ENCODE assay signal across 18 mouse cellular contexts in genomic region chr17:31871968-31872825, GRCm38 (mm10). TPM values are rescaled to one million over a fixed set of nuclear protein-coding genes. Genes with fewer than 3 reads are reported as not detected.
DNase-seq lines count a peak whose midpoint lies in the region; ATAC-seq and TF ChIP-seq lines count a peak whose summit lies in the region.
"Had no signal": no experiment of that assay in that cellular context is flagged by ENCODE, and none has a peak within 500 bp of the region (broad histone marks: within the 10 kb centered on the region; RNA-seq: fewer than 3 reads in every experiment).

No protein-coding gene starts in this region.

- H3K9me3 ChIP-seq in forebrain, embryonic 11.5 days (ENCODE audit: control insufficient read depth, low read length), result no peaks in the 10 kb centered on the region
- H3K9me3 ChIP-seq in forebrain, embryonic 12.5 days, result no peaks in the 10 kb centered on the region
- H3K9me3 ChIP-seq in liver, postnatal 0 days (ENCODE audit: low read length), result no peaks in the 10 kb centered on the region
- H3K9me3 ChIP-seq in liver, embryonic 11.5 days (ENCODE audit: control insufficient read depth, low read length), result no peaks in the 10 kb centered on the region
- H3K9me3 ChIP-seq in stomach, postnatal 0 days (ENCODE audit: control insufficient read depth, low read length), result no peaks in the 10 kb centered on the region
- H3K9me3 ChIP-seq: forebrain, embryonic 15.5 days; hindbrain, embryonic 10.5 days; limb, embryonic 13.5 days; midbrain, embryonic 10.5 days had no signal

- WGBS in forebrain, embryonic 11.5 days, result 87% methylated on average over 14 of the region's 14 CpGs
- 84% methylated on average over 14 of the region's 14 CpGs for WGBS in forebrain, embryonic 12.5 days
- WGBS in liver, postnatal 0 days (ENCODE audit: insufficient replicate concordance), result 63% methylated on average over 14 of the region's 14 CpGs
- WGBS in liver, embryonic 11.5 days, result 68% methylated on average over 14 of the region's 14 CpGs
- WGBS in thymus, adult 2 months, result 74% methylated on average over 14 of the region's 14 CpGs
- WGBS in stomach, postnatal 0 days, result 54% methylated on average over 14 of the region's 14 CpGs

- no peak overlapping the region for H3K4me3 ChIP-seq in forebrain, embryonic 11.5 days (ENCODE audit: low read depth, low read length)
- no peak overlapping the region for H3K4me3 ChIP-seq in forebrain, embryonic 12.5 days (replicated peaks)
- no peak overlapping the region for H3K4me3 ChIP-seq in liver, postnatal 0 days (ENCODE audit: low read depth, low read length)
- H3K4me3 ChIP-seq in liver, embryonic 11.5 days (ENCODE audit: low read depth, low read length), result no peak overlapping the region
- H3K4me3 ChIP-seq in thymus, adult 2 months (ENCODE audit: control insufficient read depth, insufficient read depth, low read length), result no peak overlapping the region
- no peak overlapping the region for H3K4me3 ChIP-seq in stomach, postnatal 0 days (ENCODE audit: low read depth, low read length)
- H3K4me3 ChIP-seq: forebrain, embryonic 15.5 days; hindbrain, embryonic 10.5 days; limb, embryonic 13.5 days; midbrain, embryonic 10.5 days had no signal

- no peak for TF ChIP-seq EP300 in liver, postnatal 0 days (IDR thresholded peaks at IDR 0.05; ENCODE audit: low read depth)
- no peak for TF ChIP-seq EP300 in stomach, postnatal 0 days (optimal IDR thresholded peaks at IDR 0.05)

- no peak overlapping the region for H3K27ac ChIP-seq in forebrain, embryonic 11.5 days (ENCODE audit: low read depth, low read length)
- no peak overlapping the region for H3K27ac ChIP-seq in forebrain, embryonic 12.5 days
- peak overlapping the region; percentile 96 for H3K27ac ChIP-seq in liver, postnatal 0 days (ENCODE audit: low read depth)
- H3K27ac ChIP-seq in liver, embryonic 11.5 days (ENCODE audit: low read depth, low read length), result no peak overlapping the region
- no peak overlapping the region for H3K27ac ChIP-seq in thymus, adult 2 months (ENCODE audit: control insufficient read depth, insufficient read depth, low read length)
- H3K27ac ChIP-seq in stomach, postnatal 0 days (replicated peaks), result 0 out of 2 replicates have a peak overlapping the region, but pooled peaks have one; percentile 24
- H3K27ac ChIP-seq: forebrain, embryonic 15.5 days; limb, embryonic 13.5 days; midbrain, embryonic 10.5 days had no signal

- TF ChIP-seq POLR2A in thymus, adult 2 months (IDR thresholded peaks at IDR 0.05; ENCODE audit: control insufficient read depth, extremely low read depth, insufficient read depth, low read length, poor library complexity), result no peak

- no peaks in the 10 kb centered on the region for H3K36me3 ChIP-seq in forebrain, embryonic 11.5 days (ENCODE audit: control insufficient read depth, insufficient read depth, low read length)
- no peaks in the 10 kb centered on the region for H3K36me3 ChIP-seq in forebrain, embryonic 12.5 days (replicated peaks)
- H3K36me3 ChIP-seq in liver, postnatal 0 days (replicated peaks; ENCODE audit: insufficient read depth, low read length), result no peaks in the 10 kb centered on the region
- no peaks in the 10 kb centered on the region for H3K36me3 ChIP-seq in liver, embryonic 11.5 days (ENCODE audit: control insufficient read depth, insufficient read depth, low read length)
- H3K36me3 ChIP-seq in thymus, adult 2 months (ENCODE audit: control insufficient read depth, insufficient read depth, low read length), result no peaks in the 10 kb centered on the region
- no peaks in the 10 kb centered on the region for H3K36me3 ChIP-seq in stomach, postnatal 0 days (ENCODE audit: control insufficient read depth, insufficient read depth, low read length)
- H3K36me3 ChIP-seq: forebrain, embryonic 15.5 days; hindbrain, embryonic 10.5 days; limb, embryonic 13.5 days; midbrain, embryonic 10.5 days had no signal

- no peak for ATAC-seq in forebrain, embryonic 11.5 days (replicated peaks; ENCODE audit: low FRiP score)
- ATAC-seq in forebrain, embryonic 12.5 days (ENCODE audit: low FRiP score), result no peak
- no peak for ATAC-seq in liver, postnatal 0 days
- ATAC-seq in liver, embryonic 11.5 days (replicated peaks; ENCODE audit: low FRiP score), result no peak
- no peak for ATAC-seq in stomach, postnatal 0 days (ENCODE audit: low FRiP score, low TSS enrichment)
- ATAC-seq: forebrain, embryonic 15.5 days had no signal

- H3K4me2 ChIP-seq in forebrain, embryonic 11.5 days (ENCODE audit: low read depth, low read length, severe bottlenecking), result no peak overlapping the region
- no peak overlapping the region for H3K4me2 ChIP-seq in forebrain, embryonic 12.5 days
- 0 out of 2 replicates have a peak overlapping the region, but pooled peaks have one; percentile 22 for H3K4me2 ChIP-seq in liver, postnatal 0 days (ENCODE audit: low read depth, low read length)
- no peak overlapping the region for H3K4me2 ChIP-seq in liver, embryonic 11.5 days
- no peak overlapping the region for H3K4me2 ChIP-seq in stomach, postnatal 0 days (replicated peaks; ENCODE audit: low read depth)
- H3K4me2 ChIP-seq: forebrain, embryonic 15.5 days; limb, embryonic 13.5 days; lung, embryonic 14.5 days had no signal

- TF ChIP-seq CTCF in liver, postnatal 0 days (IDR thresholded peaks at IDR 0.05; ENCODE audit: low read depth), result no peak
- TF ChIP-seq CTCF in thymus, adult 2 months (IDR thresholded peaks at IDR 0.05; ENCODE audit: borderline replicate concordance, control insufficient read depth, extremely low read depth, insufficient read depth, low read length, poor library complexity), result no peak
- TF ChIP-seq CTCF in stomach, postnatal 0 days (IDR thresholded peaks at IDR 0.05; ENCODE audit: low read depth), result no peak

- peak; percentile 30 for DNase-seq in forebrain, embryonic 11.5 days (ENCODE audit: low spot score)
- DNase-seq in liver, postnatal 0 days, result no peak
- DNase-seq in liver, embryonic 11.5 days (ENCODE audit: low spot score), result no peak
- DNase-seq in thymus, postnatal 4 days, result peak; percentile 22
- DNase-seq in thymus, adult 2 months, result no peak
- peak; percentile 84 for DNase-seq in stomach, postnatal 0 days (ENCODE audit: low spot score)
- DNase-seq in embryo, embryonic 10.5 days (ENCODE audit: low spot score), result no peak
- DNase-seq: adrenal gland, postnatal 25 days; cerebellum, adult 9-11 months; embryo, embryonic 11 days; lung, embryonic 14.5 days; right cerebral cortex, adult 18-20 months; thymus, postnatal 25 days had no signal

- H3K27me3 ChIP-seq in forebrain, embryonic 11.5 days (ENCODE audit: control insufficient read depth, insufficient read depth, low read length), result no peaks in the 10 kb centered on the region
- H3K27me3 ChIP-seq in forebrain, embryonic 12.5 days, result no peaks in the 10 kb centered on the region
- no peaks in the 10 kb centered on the region for H3K27me3 ChIP-seq in liver, postnatal 0 days (ENCODE audit: insufficient read depth, low read length)
- no peaks in the 10 kb centered on the region for H3K27me3 ChIP-seq in liver, embryonic 11.5 days (replicated peaks; ENCODE audit: control insufficient read depth, insufficient read depth, low read length)
- H3K27me3 ChIP-seq in thymus, adult 2 months (ENCODE audit: control insufficient read depth, insufficient read depth, low read length), result no peaks in the 10 kb centered on the region
- no peaks in the 10 kb centered on the region for H3K27me3 ChIP-seq in stomach, postnatal 0 days (ENCODE audit: control insufficient read depth, insufficient read depth, low read length)
- H3K27me3 ChIP-seq: forebrain, embryonic 15.5 days; limb, embryonic 13.5 days had no signal

- H3K9ac ChIP-seq in forebrain, embryonic 11.5 days (ENCODE audit: low read length), result no peak overlapping the region
- H3K9ac ChIP-seq in forebrain, embryonic 12.5 days, result no peak overlapping the region
- H3K9ac ChIP-seq in liver, postnatal 0 days (replicated peaks), result peak overlapping the region; percentile 21; the same call in 1 of the 2 replicates
- H3K9ac ChIP-seq in liver, embryonic 11.5 days (ENCODE audit: low read depth, low read length), result no peak overlapping the region
- no peak overlapping the region for H3K9ac ChIP-seq in stomach, postnatal 0 days (ENCODE audit: low read length)
- H3K9ac ChIP-seq: forebrain, embryonic 15.5 days; limb, embryonic 13.5 days; lung, embryonic 14.5 days had no signal

- H3K4me1 ChIP-seq in forebrain, embryonic 11.5 days (replicated peaks; ENCODE audit: control insufficient read depth, insufficient read depth, low read length), result 0 out of 2 replicates have a peak, but pooled peaks cover 3% of the 10 kb centered on the region
- H3K4me1 ChIP-seq in forebrain, embryonic 12.5 days, result peaks cover 26% of the 10 kb centered on the region
- H3K4me1 ChIP-seq in liver, postnatal 0 days (ENCODE audit: insufficient read depth), result peaks cover 50% of the 10 kb centered on the region
- peaks cover 11% of the 10 kb centered on the region for H3K4me1 ChIP-seq in liver, embryonic 11.5 days (replicated peaks; ENCODE audit: control insufficient read depth, insufficient read depth, low read length)
- H3K4me1 ChIP-seq in thymus, adult 2 months (replicated peaks; ENCODE audit: control insufficient read depth, insufficient read depth, low read length), result peaks cover 20% of the 10 kb centered on the region
- H3K4me1 ChIP-seq in stomach, postnatal 0 days (replicated peaks; ENCODE audit: control insufficient read depth, insufficient read depth), result peaks cover 4% of the 10 kb centered on the region; the same call in 1 of the 2 replicates

RNA-seq across cellular contexts. Expression of gene Sik1, which starts 16.6 kb away (rescaled TPM):
- 15.6 and 16.7 TPM in 2 replicates for polyA plus RNA-seq in forebrain, embryonic 11.5 days (2014; fragmentation: Nextera tagmentation; extraction: Ambion mirVana)
- 15.2 and 16.7 TPM in 2 replicates for polyA plus RNA-seq in forebrain, embryonic 12.5 days (2016; fragmentation: Nextera tagmentation; extraction: Ambion mirVana)
- polyA plus RNA-seq in liver, postnatal 0 days (2015; fragmentation: Nextera tagmentation; extraction: Ambion mirVana), result 7.8 and 8.1 TPM in 2 replicates
- 10.4 and 11.2 TPM in 2 replicates for polyA plus RNA-seq in liver, embryonic 11.5 days (2014; fragmentation: Nextera tagmentation; extraction: Ambion mirVana)
- polyA plus RNA-seq in thymus, adult 2 months (2012; rRNA removed), result 36.8 and 42.3 TPM in 2 replicates
- 18.2 and 19.8 TPM in 2 replicates for polyA plus RNA-seq in stomach, postnatal 0 days (2015; fragmentation: Nextera tagmentation; extraction: Ambion mirVana)

Comparison
In these comparisons a context has a peak if more than half of its experiments do, and no peak if none do; other contexts are left out.
1. DNase-seq: peak in forebrain, embryonic 11.5 days (single experiment), thymus, postnatal 4 days (single experiment) and stomach, postnatal 0 days (single experiment); none in liver, postnatal 0 days (single experiment), liver, embryonic 11.5 days (single experiment), thymus, adult 2 months (single experiment) and embryo, embryonic 10.5 days (single experiment).
2. H3K27ac ChIP-seq: peak in liver, postnatal 0 days (single experiment) and stomach, postnatal 0 days (single experiment); none in forebrain, embryonic 11.5 days (single experiment), forebrain, embryonic 12.5 days (single experiment), liver, embryonic 11.5 days (single experiment) and thymus, adult 2 months (single experiment).